Mouse (Mus musculus) embryonic facial prominence, embryonic 14.5 days (tissue): Measurements from ENCODE around the gene Ltn1. TPM values are rescaled to one million over a fixed set of nuclear protein-coding genes. Genes with fewer than 3 reads are reported as not detected.

Experiments used
- ATAC-seq: fragments of 200-750 bp; cut with Nextera tagmentation; 2 replicates; pipeline ENCODE4 v1.8.0; 2017; ENCODE audit warnings: low read depth, moderate number of reproducible peaks, moderate TSS enrichment
- DNase-seq: peaks from one replicate; pipeline ENCODE4 v3.0.0-alpha.2; 2015; ENCODE audit warnings: low spot score
- H3K27ac ChIP-seq: fragments of 300-500 bp; sonication (generic); replicated peaks from 2 replicates; pipeline ENCODE4 v1.5.1; 2014; ENCODE audit warnings: low read depth, mild to moderate bottlenecking, low read length, moderate library complexity
- H3K27me3 ChIP-seq: fragments of 300-500 bp; sonication (generic); replicated peaks from 2 replicates; pipeline ENCODE4 v1.6.1; 2014; ENCODE audit warnings: low read length; ENCODE audit not compliant: control insufficient read depth, insufficient read depth
- H3K36me3 ChIP-seq: fragments of 300-500 bp; sonication (generic); 2 replicates; pipeline ENCODE4 v1.6.1; 2014; ENCODE audit warnings: low read length, mixed read lengths; ENCODE audit not compliant: control insufficient read depth, insufficient read depth
- H3K4me1 ChIP-seq: fragments of 300-500 bp; sonication (generic); 2 replicates; pipeline ENCODE4 v1.6.1; 2014; ENCODE audit warnings: antibody characterized with exemption, low read length; ENCODE audit not compliant: control insufficient read depth, insufficient read depth
- H3K4me2 ChIP-seq: fragments of 300-500 bp; sonication (generic); 2 replicates; pipeline ENCODE4 v1.6.1; 2014; ENCODE audit warnings: low read depth, mild to moderate bottlenecking, low read length, moderate library complexity, mixed read lengths
- H3K4me3 ChIP-seq: fragments of 300-500 bp; sonication (generic); 2 replicates; pipeline ENCODE4 v1.5.1; 2014; ENCODE audit warnings: low read depth, mild to moderate bottlenecking, low read length
- H3K9ac ChIP-seq: fragments of 300-500 bp; sonication (generic); 2 replicates; pipeline ENCODE4 v1.6.1; 2014; ENCODE audit warnings: low read depth, mild to moderate bottlenecking, low read length, moderate library complexity, mixed read lengths
- H3K9me3 ChIP-seq: fragments of 300-500 bp; sonication (generic); 2 replicates; pipeline ENCODE4 v1.6.1; 2016; ENCODE audit warnings: low read length; ENCODE audit not compliant: control insufficient read depth
- WGBS: fragments of 180-500 bp; shearing (Covaris S2); extraction: QIAGEN DNeasy Blood & Tissue Kit; methylation state at CpG from one replicate; pipeline ENCODE4 v1.1.7; 2014; 5-methylcytosine and 5-hydroxymethylcytosine counted together
- polyA plus RNA-seq: library from polyadenylated mRNA; unstranded; fragments of >200 nt; fragmentation: Nextera tagmentation; extraction: Ambion mirVana; gene quantifications from 2 replicates; pipeline ENCODE4 v1.2.1, GENCODE M21; 2014

The Ltn1 gene
- polyA plus RNA-seq, 1 experiment from 2014 or later = 26.8 TPM

GRCm38 (mm10) chr16:87444071-87444470 is 11.7 kb upstream of the Ltn1 start:
- H3K36me3 ChIP-seq = no peaks in the 10 kb centered on the region
- H3K4me2 ChIP-seq = no peak overlapping the region
- H3K9me3 ChIP-seq = no peaks in the 10 kb centered on the region
- H3K4me3 ChIP-seq = no peak overlapping the region
- H3K4me1 ChIP-seq = peaks cover 10% of the 10 kb centered on the region
- 45% methylated on average over 1 of the region's 1 CpGs for WGBS
- no peak overlapping the region for H3K27ac ChIP-seq
- DNase-seq (no peak), ATAC-seq (no peak)
- H3K27me3 ChIP-seq = no peaks in the 10 kb centered on the region
- H3K9ac ChIP-seq = no peak overlapping the region

GRCm38 (mm10) chr16:87443245-87443644 is 10.8 kb upstream of the Ltn1 start:
- ATAC-seq (no peak), DNase-seq (no peak)
- Histone ChIP-seq H3K9ac (no peak overlapping the region), H3K4me2 (no peak overlapping the region), H3K4me3 (no peak overlapping the region), H3K36me3 (no peaks in the 10 kb centered on the region), H3K27ac (no peak overlapping the region), H3K27me3 (no peaks in the 10 kb centered on the region), H3K4me1 (peaks cover 10% of the 10 kb centered on the region), H3K9me3 (no peaks in the 10 kb centered on the region)

GRCm38 (mm10) chr16:87442291-87442690 is 9.9 kb upstream of the Ltn1 start:
- H3K9me3 ChIP-seq = no peaks in the 10 kb centered on the region
- no peak overlapping the region for H3K9ac ChIP-seq
- no peaks in the 10 kb centered on the region for H3K36me3 ChIP-seq
- WGBS = 40% methylated on average over 5 of the region's 5 CpGs
- no peak overlapping the region for H3K27ac ChIP-seq
- no peak overlapping the region for H3K4me2 ChIP-seq
- no peaks in the 10 kb centered on the region for H3K27me3 ChIP-seq
- peak; percentile 39 for DNase-seq
- no peak overlapping the region for H3K4me3 ChIP-seq
- peaks cover 10% of the 10 kb centered on the region for H3K4me1 ChIP-seq
- no peak for ATAC-seq

- WGBS = 20% methylated on average over 9 of the region's 9 CpGs
- Histone ChIP-seq H3K4me3 (peak overlapping the region; percentile 59), H3K36me3 (no peaks in the 10 kb centered on the region), H3K4me1 (peaks cover 10% of the 10 kb centered on the region), H3K9me3 (no peaks in the 10 kb centered on the region), H3K4me2 (peak overlapping the region; percentile 84), H3K9ac (peak overlapping the region; percentile 75), H3K27ac (no peak overlapping the region), H3K27me3 (no peaks in the 10 kb centered on the region)
- ATAC-seq = no peak
- no peak for DNase-seq
These were observed 8.7 kb upstream of the Ltn1 start for GRCm38 (mm10) chr16:87441089-87441488.

GRCm38 (mm10) chr16:87440184-87440686 is 7.8 kb upstream of the Ltn1 start, which contains the start of gene Rwdd2b:
Gene Rwdd2b, minus strand, starts transcription at chr16:87440573.
- H3K4me1 ChIP-seq = peaks cover 10% of the 10 kb centered on the region
- ATAC-seq = peak; percentile 96
- under 1% methylated on average over 30 of the region's 38 CpGs for WGBS

GRCm38 (mm10) chr16:87438697-87439096 is 6.3 kb upstream of the Ltn1 start:
- Histone ChIP-seq H3K4me3 (no peak overlapping the region), H3K27me3 (no peaks in the 10 kb centered on the region), H3K36me3 (no peaks in the 10 kb centered on the region), H3K27ac (no peak overlapping the region), H3K9ac (no peak overlapping the region), H3K4me1 (peaks cover 10% of the 10 kb centered on the region), H3K9me3 (no peaks in the 10 kb centered on the region), H3K4me2 (no peak overlapping the region)
- no peak for DNase-seq
- WGBS = 91% methylated on average over 8 of the region's 8 CpGs
- ATAC-seq = no peak

More at GRCm38 (mm10) chr16:87440184-87440686, 7.8 kb upstream of the Ltn1 start, which contains the start of gene Rwdd2b:
- H3K4me2 ChIP-seq = peak within 1 kb of the TSS; percentile 84
- H3K36me3 ChIP-seq = no peaks in the 10 kb centered on the region
- peak within 1 kb of the TSS; percentile 59 for H3K4me3 ChIP-seq
- peak; percentile 98 for DNase-seq
- no peaks in the 10 kb centered on the region for H3K27me3 ChIP-seq
- no peaks in the 10 kb centered on the region for H3K9me3 ChIP-seq
- peak within 1 kb of the TSS; percentile 75 for H3K9ac ChIP-seq
- peak within 1 kb of the TSS; percentile 77 for H3K27ac ChIP-seq

- DNase-seq (no peak), ATAC-seq (no peak)
- Histone ChIP-seq H3K4me3 (no peak overlapping the region), H3K36me3 (no peaks in the 10 kb centered on the region), H3K9me3 (no peaks in the 10 kb centered on the region), H3K9ac (no peak overlapping the region), H3K4me2 (no peak overlapping the region), H3K4me1 (peaks cover 10% of the 10 kb centered on the region), H3K27ac (no peak overlapping the region), H3K27me3 (no peaks in the 10 kb centered on the region)
- 92% methylated on average over 21 of the region's 21 CpGs for WGBS
These were observed 4.7 kb upstream of the Ltn1 start for GRCm38 (mm10) chr16:87437096-87437495.

- Histone ChIP-seq H3K27me3 (no peaks in the 10 kb centered on the region), H3K4me3 (no peak overlapping the region), H3K36me3 (no peaks in the 10 kb centered on the region), H3K4me2 (no peak overlapping the region), H3K9me3 (no peaks in the 10 kb centered on the region), H3K4me1 (peaks cover 7% of the 10 kb centered on the region; the same call in 1 of the 2 replicates), H3K27ac (no peak overlapping the region), H3K9ac (no peak overlapping the region)
- 81% methylated on average over 12 of the region's 13 CpGs for WGBS
- ATAC-seq (no peak), DNase-seq (no peak)
These were observed 3.2 kb upstream of the Ltn1 start for GRCm38 (mm10) chr16:87435411-87436205.

GRCm38 (mm10) chr16:87434946-87435345 is 2.5 kb upstream of the Ltn1 start:
- WGBS = 83% methylated on average over 6 of the region's 6 CpGs
- ATAC-seq (no peak), DNase-seq (no peak)
- Histone ChIP-seq H3K36me3 (no peaks in the 10 kb centered on the region), H3K4me2 (no peak overlapping the region), H3K4me3 (no peak overlapping the region), H3K27ac (no peak overlapping the region), H3K4me1 (peaks cover 7% of the 10 kb centered on the region; the same call in 1 of the 2 replicates), H3K9ac (no peak overlapping the region), H3K9me3 (no peaks in the 10 kb centered on the region), H3K27me3 (no peaks in the 10 kb centered on the region)
